Mouse (Mus musculus): ENCODE results near the gene Rtn4rl2.

DNA sequence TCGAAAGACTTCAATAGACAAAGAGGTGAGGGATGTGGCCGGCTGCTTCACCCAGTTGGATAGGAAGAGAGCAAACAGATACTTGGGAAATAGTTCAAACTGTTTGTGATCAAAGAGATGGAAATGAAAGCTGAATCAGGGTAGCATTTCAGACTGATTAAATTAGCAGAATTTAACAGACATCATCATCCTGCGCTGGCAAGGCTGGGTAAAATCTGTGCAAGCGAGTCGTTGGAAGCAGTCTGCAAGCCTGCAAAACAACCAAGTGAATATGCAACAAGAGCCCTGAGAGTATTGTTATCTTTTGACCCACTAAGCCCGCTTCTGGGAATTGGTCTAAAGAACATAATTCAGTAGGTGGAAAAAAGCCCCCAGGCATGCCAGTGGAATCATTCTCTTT, 6.8 kb upstream of the Rtn4rl2 start:
- TF ChIP-seq CTCF (IDR thresholded peaks at IDR 0.05; ENCODE audit: control insufficient read depth, insufficient read depth, insufficient read length) (no peak), MAX (IDR thresholded peaks at IDR 0.05) (no peak)

Data from C2C12 (cell line).